Mouse (Mus musculus) bone marrow macrophage, adult 2 months (primary cell): ENCODE measurements around the gene Smim12.

Source experiments
- CTCF ChIP-seq: IDR thresholded peaks from 2 replicates; pipeline ENCODE4 v1.5.1; 2012; ENCODE audit warnings: low read depth, mild to moderate bottlenecking, low read length, moderate library complexity
- POLR2A ChIP-seq: IDR thresholded peaks from 2 replicates; pipeline ENCODE4 v1.6.1; 2012; ENCODE audit warnings: mild to moderate bottlenecking, low read depth, low read length, borderline replicate concordance

DNA sequence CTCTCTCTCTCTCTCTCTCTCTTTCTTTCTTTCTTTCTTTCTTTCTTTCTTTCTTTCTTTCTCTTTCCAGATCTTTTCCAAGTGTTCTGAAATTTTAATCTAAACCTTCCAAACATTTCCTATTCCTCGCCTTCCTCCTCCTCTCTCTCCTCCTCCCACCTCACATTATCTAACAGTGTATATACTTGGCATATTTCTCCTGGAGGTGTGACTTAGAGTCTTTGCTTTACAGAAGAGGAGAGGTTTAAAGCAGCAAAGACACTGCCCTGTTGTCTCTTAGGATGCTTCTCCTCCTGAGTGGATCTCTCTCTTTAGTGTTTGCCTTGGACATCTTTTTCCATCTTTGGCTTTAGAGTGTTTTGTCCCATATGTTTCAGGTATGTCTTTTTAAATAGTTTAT is 40.5 kb upstream of the Smim12 start:
- no peak for TF ChIP-seq POLR2A
- no peak for TF ChIP-seq CTCF
